Mouse (Mus musculus): ENCODE measurements around the gene Tmem217. TPM values are rescaled to one million over a fixed set of nuclear protein-coding genes. Genes with fewer than 3 reads are reported as not detected.
A peak's percentile ranks its signal among the peaks of the same experiment; 100 is the strongest.

Tmem217 gene
- polyA plus RNA-seq, 1 experiment from 2014 or later, result not detected

- 80% methylated on average over 10 of the region's 10 CpGs for WGBS (ENCODE audit: insufficient replicate concordance)
- Histone ChIP-seq H3K4me2 (ENCODE audit: low read depth, low read length) (no peak overlapping the region), H3K27ac (ENCODE audit: low read depth) (no peak overlapping the region), H3K9ac (replicated peaks) (no peak overlapping the region), H3K27me3 (ENCODE audit: insufficient read depth, low read length) (no peaks in the 10 kb centered on the region), H3K4me3 (ENCODE audit: low read depth, low read length) (no peak overlapping the region), H3K4me1 (ENCODE audit: insufficient read depth) (peaks cover 7% of the 10 kb centered on the region), H3K36me3 (replicated peaks; ENCODE audit: insufficient read depth, low read length) (no peaks in the 10 kb centered on the region), H3K9me3 (ENCODE audit: low read length) (no peaks in the 10 kb centered on the region)
- TF ChIP-seq EP300 (IDR thresholded peaks at IDR 0.05; ENCODE audit: low read depth) (no peak), CTCF (IDR thresholded peaks at IDR 0.05; ENCODE audit: low read depth) (no peak)
- ATAC-seq, result no peak
- DNase-seq, result no peak
These were observed 4.3 kb upstream of the Tmem217 start for GRCm38 (mm10) chr17:29556456-29556855.

- ATAC-seq (peak; percentile 80), DNase-seq (no peak)
- Histone ChIP-seq H3K27ac (ENCODE audit: low read depth) (peak overlapping the region; percentile 77), H3K27me3 (ENCODE audit: insufficient read depth, low read length) (no peaks in the 10 kb centered on the region), H3K9ac (replicated peaks) (no peak overlapping the region), H3K36me3 (replicated peaks; ENCODE audit: insufficient read depth, low read length) (no peaks in the 10 kb centered on the region), H3K4me2 (ENCODE audit: low read depth, low read length) (no peak overlapping the region), H3K4me3 (ENCODE audit: low read depth, low read length) (no peak overlapping the region), H3K9me3 (ENCODE audit: low read length) (no peaks in the 10 kb centered on the region), H3K4me1 (ENCODE audit: insufficient read depth) (peaks cover 25% of the 10 kb centered on the region)
- no peak for TF ChIP-seq CTCF (IDR thresholded peaks at IDR 0.05; ENCODE audit: low read depth)
- peak; percentile 48; the same call in 1 of the 2 replicates for TF ChIP-seq EP300 (IDR thresholded peaks at IDR 0.05; ENCODE audit: low read depth)
These were observed 2.0 kb upstream of the Tmem217 start for GRCm38 (mm10) chr17:29554176-29554575.

- H3K4me1 ChIP-seq (ENCODE audit: insufficient read depth), result peaks cover 26% of the 10 kb centered on the region
- 0 out of 2 replicates have a peak overlapping the region, but pooled peaks have one; percentile 29 for H3K27ac ChIP-seq (ENCODE audit: low read depth)
- H3K9ac ChIP-seq (replicated peaks), result 0 out of 2 replicates have a peak overlapping the region, but pooled peaks have one; percentile 3
- no peaks in the 10 kb centered on the region for H3K36me3 ChIP-seq (replicated peaks; ENCODE audit: insufficient read depth, low read length)
- 20% methylated on average over 6 of the region's 6 CpGs for WGBS (ENCODE audit: insufficient replicate concordance)
- TF ChIP-seq CTCF (IDR thresholded peaks at IDR 0.05; ENCODE audit: low read depth), result no peak
- H3K4me3 ChIP-seq (ENCODE audit: low read depth, low read length), result peak overlapping the region; percentile 86
- no peaks in the 10 kb centered on the region for H3K27me3 ChIP-seq (ENCODE audit: insufficient read depth, low read length)
- no peak for ATAC-seq
- peak overlapping the region; percentile 95 for H3K4me2 ChIP-seq (ENCODE audit: low read depth, low read length)
- no peak for DNase-seq
- H3K9me3 ChIP-seq (ENCODE audit: low read length), result no peaks in the 10 kb centered on the region
These were observed 1.2 kb downstream of the Tmem217 start for GRCm38 (mm10) chr17:29551019-29551418.

DNA sequence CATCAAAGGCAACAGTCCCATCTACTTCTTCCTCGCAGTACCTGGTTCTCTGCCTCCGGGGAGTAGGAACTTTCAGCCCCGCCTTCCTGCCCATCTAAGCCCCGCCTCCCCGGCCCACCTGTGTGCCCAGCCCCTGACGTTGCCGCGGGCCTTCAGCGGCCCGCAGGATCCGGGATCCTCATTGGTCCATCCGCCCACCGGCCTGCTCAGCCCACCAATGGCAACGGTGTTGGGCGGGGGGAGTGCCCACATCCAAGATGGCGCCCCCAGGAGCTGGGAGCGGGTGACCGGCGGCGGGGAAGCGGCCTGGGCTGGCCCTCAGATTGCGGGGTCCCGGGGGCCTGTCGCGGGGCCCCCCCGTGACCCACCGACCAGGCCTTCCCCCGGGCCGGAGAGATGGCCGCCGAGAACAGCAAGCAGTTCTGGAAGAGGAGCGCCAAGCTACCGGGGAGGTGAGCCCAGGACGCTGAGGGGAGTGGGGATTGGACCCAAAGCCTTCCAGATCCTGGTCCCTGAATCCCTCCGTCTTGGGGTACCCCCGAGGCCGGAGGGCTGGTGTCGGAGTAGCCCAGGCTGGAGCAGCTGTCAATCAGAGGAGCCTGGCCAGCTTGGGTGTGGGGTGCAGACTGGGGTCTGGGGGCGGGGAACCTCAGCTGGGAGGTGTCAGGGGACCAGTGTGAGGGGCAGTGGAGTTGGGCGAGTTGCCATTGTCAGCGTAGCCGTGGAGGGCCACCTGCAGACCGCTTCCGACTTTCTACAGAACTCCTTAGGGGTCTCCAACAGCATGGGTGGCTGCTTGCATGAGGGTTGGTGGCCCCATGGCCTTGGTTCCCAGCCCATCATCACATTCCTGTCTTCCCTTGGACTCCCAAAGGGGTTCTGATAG lies 2.4 kb downstream of the Tmem217 start, which contains the start of the genes Gm17657 and Tbc1d22b:
Gene Gm17657 (minus strand): TSS at position 96 of the 886 bp plus-strand sequence.
Gene Tbc1d22b (plus strand): TSS at position 243 of the 886 bp plus-strand sequence.
- no peaks in the 10 kb centered on the region for H3K27me3 ChIP-seq (ENCODE audit: insufficient read depth, low read length)
- H3K9ac ChIP-seq (replicated peaks), result peak within 1 kb of the TSS; percentile 91
- peak; percentile 95 for DNase-seq
- peak within 1 kb of the TSS; percentile 86 for H3K4me3 ChIP-seq (ENCODE audit: low read depth, low read length)
- TF ChIP-seq EP300 (IDR thresholded peaks at IDR 0.05; ENCODE audit: low read depth), result no peak
- no peak for TF ChIP-seq CTCF (IDR thresholded peaks at IDR 0.05; ENCODE audit: low read depth)
- H3K36me3 ChIP-seq (replicated peaks; ENCODE audit: insufficient read depth, low read length), result no peaks in the 10 kb centered on the region
- H3K9me3 ChIP-seq (ENCODE audit: low read length), result no peaks in the 10 kb centered on the region
- H3K27ac ChIP-seq (ENCODE audit: low read depth), result peak within 1 kb of the TSS; percentile 55; the same call in 1 of the 2 replicates
- H3K4me1 ChIP-seq (ENCODE audit: insufficient read depth), result peaks cover 26% of the 10 kb centered on the region
- H3K4me2 ChIP-seq (ENCODE audit: low read depth, low read length), result peak within 1 kb of the TSS; percentile 95
- WGBS (ENCODE audit: insufficient replicate concordance), result under 1% methylated on average over 33 of the region's 44 CpGs
- peak; percentile 98 for ATAC-seq

DNA sequence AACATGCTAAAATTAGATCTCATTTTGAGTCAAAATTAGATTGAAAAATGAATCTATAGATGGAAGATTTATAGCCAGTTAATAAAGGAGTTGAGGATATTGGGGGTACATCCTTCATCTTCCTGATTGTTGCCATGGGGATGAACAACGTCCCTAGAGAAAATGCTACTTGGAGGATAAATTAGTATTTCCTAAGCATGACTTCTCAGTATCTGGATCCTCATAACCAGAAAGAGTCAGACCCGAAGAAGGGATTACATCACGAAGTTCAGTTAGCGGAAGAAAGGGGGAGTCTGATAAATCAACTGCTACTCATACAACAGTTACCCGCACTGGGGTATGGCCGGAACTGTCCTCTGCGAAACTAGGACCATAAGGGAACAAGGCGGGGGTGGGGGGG lies 3.2 kb downstream of the Tmem217 start:
- Histone ChIP-seq H3K9me3 (ENCODE audit: low read length) (no peaks in the 10 kb centered on the region), H3K9ac (replicated peaks) (no peak overlapping the region), H3K4me2 (ENCODE audit: low read depth, low read length) (peak overlapping the region; percentile 95), H3K4me3 (ENCODE audit: low read depth, low read length) (peak overlapping the region; percentile 86), H3K27me3 (ENCODE audit: insufficient read depth, low read length) (no peaks in the 10 kb centered on the region), H3K27ac (ENCODE audit: low read depth) (no peak overlapping the region), H3K4me1 (ENCODE audit: insufficient read depth) (peaks cover 22% of the 10 kb centered on the region), H3K36me3 (replicated peaks; ENCODE audit: insufficient read depth, low read length) (no peaks in the 10 kb centered on the region)
- no peak for ATAC-seq
- no peak for DNase-seq
- WGBS (ENCODE audit: insufficient replicate concordance), result 33% methylated on average over 8 of the region's 8 CpGs
- TF ChIP-seq CTCF (IDR thresholded peaks at IDR 0.05; ENCODE audit: low read depth), result no peak
- no peak for TF ChIP-seq EP300 (IDR thresholded peaks at IDR 0.05; ENCODE audit: low read depth)

DNA sequence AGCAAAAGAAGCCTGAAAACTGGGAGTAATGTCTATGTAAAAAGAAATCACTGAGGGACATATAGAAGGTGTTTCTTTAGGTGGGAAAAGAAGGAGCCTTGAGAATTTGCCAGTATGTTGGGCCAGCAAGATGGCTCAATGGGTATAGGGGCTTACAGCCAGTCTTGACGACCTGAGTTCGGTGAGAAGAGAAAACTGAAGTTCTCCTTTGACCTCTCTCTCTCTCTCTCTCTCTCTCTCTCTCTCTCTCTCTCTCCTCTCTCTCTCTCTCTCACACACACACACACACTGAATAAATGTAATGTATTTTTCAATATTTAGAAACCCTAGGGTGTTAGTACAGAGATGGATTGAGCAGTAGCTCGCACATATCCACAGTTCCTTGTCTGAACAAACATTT lies 3.7 kb downstream of the Tmem217 start:
- WGBS (ENCODE audit: insufficient replicate concordance), result 47% methylated on average over 3 of the region's 3 CpGs
- no peak overlapping the region for H3K4me3 ChIP-seq (ENCODE audit: low read depth, low read length)
- TF ChIP-seq EP300 (IDR thresholded peaks at IDR 0.05; ENCODE audit: low read depth) (no peak), CTCF (IDR thresholded peaks at IDR 0.05; ENCODE audit: low read depth) (no peak)

More for the DNA sequence above, 3.7 kb downstream of the Tmem217 start:
- Histone ChIP-seq H3K27me3 (ENCODE audit: insufficient read depth, low read length) (no peaks in the 10 kb centered on the region), H3K9ac (replicated peaks) (no peak overlapping the region), H3K4me2 (ENCODE audit: low read depth, low read length) (no peak overlapping the region), H3K27ac (ENCODE audit: low read depth) (no peak overlapping the region), H3K36me3 (replicated peaks; ENCODE audit: insufficient read depth, low read length) (no peaks in the 10 kb centered on the region), H3K9me3 (ENCODE audit: low read length) (no peaks in the 10 kb centered on the region), H3K4me1 (ENCODE audit: insufficient read depth) (peaks cover 22% of the 10 kb centered on the region)
- no peak for DNase-seq
- ATAC-seq, result no peak
